Mouse (Mus musculus): Measurements from ENCODE around the gene Prickle1.

DNA sequence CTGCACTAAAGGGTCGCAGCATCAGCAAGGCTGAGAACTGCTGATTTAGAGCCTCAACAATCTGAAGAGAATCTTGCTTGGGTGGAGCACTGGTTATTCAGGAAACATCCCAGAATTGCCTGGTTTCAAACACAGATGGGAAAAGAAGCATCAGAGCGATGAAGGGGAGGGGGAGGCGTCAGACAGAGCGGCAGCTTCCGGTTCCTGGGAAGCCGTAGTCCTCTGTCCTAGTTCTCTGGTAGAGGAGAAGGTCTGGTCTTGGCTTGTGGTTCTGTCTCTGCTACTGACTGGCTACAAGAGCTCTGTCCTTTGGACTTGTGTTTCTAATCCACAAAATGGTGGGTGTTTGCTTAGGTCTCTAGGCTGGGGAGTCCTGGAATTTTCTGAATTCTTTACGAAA lies 57.9 kb downstream of the Prickle1 start:
- TF ChIP-seq POLR2A (IDR thresholded peaks at IDR 0.05; ENCODE audit: insufficient read length, low read depth) (no peak), POLR2AphosphoS2 (IDR thresholded peaks at IDR 0.05; ENCODE audit: insufficient read length, low read depth) (no peak), MAX (IDR thresholded peaks at IDR 0.05; ENCODE audit: low read depth) (no peak), MYOG (IDR thresholded peaks at IDR 0.05; ENCODE audit: control insufficient read depth in 1 of 3, insufficient read depth in 1 of 3, insufficient read length in 2 of 3, low read depth in 2 of 3) (no peak), TCF3 (IDR thresholded peaks at IDR 0.05; ENCODE audit: insufficient read length, low read depth) (no peak), MYOD1 (IDR thresholded peaks at IDR 0.05; ENCODE audit: control insufficient read depth in 1 of 3, insufficient read length in 2 of 3, low read depth in 2 of 3) (no peak)
